Mouse (Mus musculus) B cell, adult 2 months (primary cell): ENCODE measurements at regions not wholly inside any gene's neighbourhood (a gene's known extent, or its start where the extent isn't known, plus 50 kb on each side); places are given as distances from the start of the nearest gene placed in this dataset.

ENCODE experiments used
- DNase-seq, 2 experiments: peaks; one replicate each; pipeline ENCODE4 v3.0.0; 2022

GRCm38 (mm10) chr11:89247991-89248390 lies 54.1 kb downstream of the Nog start:
- DNase-seq = no peak

GRCm38 (mm10) chr11:89243370-89243769 lies 58.8 kb downstream of the Nog start:
- DNase-seq = no peak

- DNase-seq = no peak
Measured at GRCm38 (mm10) chr11:89242130-89242529, 60.0 kb downstream of the Nog start.

- DNase-seq = no peak
Measured at GRCm38 (mm10) chr11:89239891-89240290, 62.2 kb downstream of the Nog start.

- DNase-seq = no peak
Measured at GRCm38 (mm10) chr11:89236904-89237303, 65.2 kb downstream of the Nog start.

- DNase-seq = no peak
Measured at GRCm38 (mm10) chr11:89232884-89233480, 69.2 kb downstream of the Nog start.

- DNase-seq = no peak
Measured at GRCm38 (mm10) chr11:89229726-89230125, 72.4 kb downstream of the Nog start.

GRCm38 (mm10) chr11:89213204-89213603 lies 88.9 kb downstream of the Nog start:
- no peak for DNase-seq

GRCm38 (mm10) chr11:89209531-89209950 lies 92.6 kb downstream of the Nog start:
- DNase-seq = no peak

GRCm38 (mm10) chr11:89209072-89209471 lies 93.1 kb downstream of the Nog start:
- DNase-seq = no peak

GRCm38 (mm10) chr11:89206788-89207187 lies 95.3 kb downstream of the Nog start:
- DNase-seq = no peak

- no peak for DNase-seq
Measured at GRCm38 (mm10) chr11:89204948-89205545, 97.1 kb downstream of the Nog start.

GRCm38 (mm10) chr11:89200458-89200857 lies 101.7 kb downstream of the Nog start:
- DNase-seq = no peak

- DNase-seq = no peak
Measured at GRCm38 (mm10) chr11:89192815-89193214, 109.3 kb downstream of the Nog start.

GRCm38 (mm10) chr11:89186911-89187621 lies 113.4 kb downstream of the Gm525 start:
- no peak for DNase-seq

GRCm38 (mm10) chr11:89185862-89186261 lies 112.2 kb downstream of the Gm525 start:
- DNase-seq = no peak

GRCm38 (mm10) chr11:89181471-89181870 lies 107.8 kb downstream of the Gm525 start:
- no peak for DNase-seq

GRCm38 (mm10) chr11:89178436-89178835 lies 104.8 kb downstream of the Gm525 start:
- DNase-seq = no peak

GRCm38 (mm10) chr11:89175511-89175910 lies 101.9 kb downstream of the Gm525 start:
- no peak for DNase-seq

GRCm38 (mm10) chr11:89174967-89175366 lies 101.3 kb downstream of the Gm525 start:
- DNase-seq = no peak

- DNase-seq = peak; percentile 81 to 82
Measured at GRCm38 (mm10) chr11:89165278-89165677, 91.6 kb downstream of the Gm525 start.

- no peak for DNase-seq
Measured at GRCm38 (mm10) chr11:89153466-89154406, 80.1 kb downstream of the Gm525 start.

GRCm38 (mm10) chr11:89147990-89148389 lies 74.3 kb downstream of the Gm525 start:
- no peak for DNase-seq
